Mouse (Mus musculus): Measurements from ENCODE around the gene Gm7982.
"Not testable (repeated sequence)": the region's sequence is repeated elsewhere in the genome, so short reads cannot be mapped to it uniquely, and the experiment has no call there.

The Gm7982 gene

DNA sequence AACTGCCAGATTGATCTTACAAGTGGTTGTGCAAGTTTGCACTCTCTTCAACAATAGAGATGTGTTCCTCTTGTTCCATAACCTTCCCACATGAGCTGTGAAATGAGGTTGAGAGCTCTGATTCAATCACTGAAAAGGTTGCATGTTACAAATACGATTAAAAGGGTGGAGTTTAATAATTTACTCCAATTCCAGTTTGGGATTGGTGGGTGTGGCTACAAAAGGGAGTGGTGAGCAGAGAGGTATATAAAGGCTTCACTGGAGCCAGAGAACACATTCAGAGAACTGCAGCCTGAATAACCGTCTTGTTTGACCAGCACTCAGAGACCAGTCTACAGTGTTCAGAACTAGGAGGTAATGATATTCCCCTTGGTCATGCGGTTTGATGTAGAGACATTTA is at the start of gene Gm7982:
Gene Gm7982 (plus strand): TSS at position 301 of the 400 bp plus-strand sequence.
- POLR2A ChIA-PET, CTCF ChIA-PET: not testable (repeated sequence)

DNA sequence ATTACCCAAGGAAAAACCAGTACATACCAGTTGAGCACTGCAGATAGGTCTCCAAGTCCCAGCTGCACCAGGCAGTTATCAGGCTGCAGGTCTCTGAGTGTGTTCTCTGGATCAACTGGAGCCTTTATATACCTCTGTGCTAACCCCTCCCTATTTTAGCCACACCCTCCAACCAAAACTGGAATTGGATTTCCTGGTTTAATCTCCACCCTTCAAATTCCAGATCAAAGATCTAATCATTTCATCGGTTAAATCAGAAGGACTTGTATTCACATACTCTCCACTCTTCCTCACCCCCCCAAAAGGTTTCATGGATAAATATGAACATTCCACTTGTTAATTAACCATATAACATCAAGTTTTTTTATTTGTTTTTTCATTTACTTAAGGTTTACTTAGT is 5.7 kb upstream of the Gm7982 start, which contains the start of gene Gm7978:
Gene Gm7978 (minus strand): TSS at position 101 of the 400 bp plus-strand sequence.
- POLR2A ChIA-PET, CTCF ChIA-PET: not testable (repeated sequence)

DNA sequence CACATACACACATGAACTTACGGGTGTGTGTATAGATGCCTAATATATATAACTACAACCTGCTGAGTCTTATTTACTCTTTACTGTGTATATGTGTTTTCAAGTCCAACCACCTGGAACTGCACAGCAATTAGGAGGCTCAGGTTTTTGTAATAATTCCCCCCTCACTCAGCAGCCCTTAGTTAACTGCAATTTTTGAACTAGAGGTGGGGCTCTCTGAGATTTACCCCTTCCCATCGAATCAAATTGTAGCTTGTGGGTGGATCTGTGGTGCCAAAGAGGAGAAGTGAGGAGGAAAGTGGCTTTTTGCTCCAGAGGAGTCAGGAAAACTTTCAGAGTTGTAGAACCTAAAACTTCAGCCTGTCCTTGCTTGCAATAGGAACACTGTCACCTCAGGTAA is 33.9 kb downstream of the Gm7982 start, which contains the start of gene E330014E10Rik:
Gene E330014E10Rik (plus strand): TSS at position 301 of the 400 bp plus-strand sequence.
- CTCF ChIA-PET, POLR2A ChIA-PET: not testable (repeated sequence)
